Mouse (Mus musculus) erythroblast, embryonic 14.5 days (primary cell): Measurements from ENCODE around the gene Upf1. TPM values are rescaled to one million over a fixed set of nuclear protein-coding genes. Genes with fewer than 3 reads are reported as not detected.

Experiments used
- H3K27me3 ChIP-seq: 2 replicates; pipeline ENCODE4 v1.6.1; 2012; ENCODE audit warnings: inconsistent platforms; ENCODE audit not compliant: control insufficient read depth
- H3K36me3 ChIP-seq: 2 replicates; pipeline ENCODE4 v1.6.1; 2012; ENCODE audit warnings: mild to moderate bottlenecking, inconsistent platforms; ENCODE audit not compliant: control insufficient read depth
- H3K4me1 ChIP-seq: 2 replicates; pipeline ENCODE4 v1.6.1; 2012; ENCODE audit warnings: inconsistent platforms; ENCODE audit not compliant: control insufficient read depth
- H3K4me3 ChIP-seq: replicated peaks from 2 replicates; pipeline ENCODE3; 2012; ENCODE audit warnings: moderate library complexity, mild to moderate bottlenecking, inconsistent platforms
- H3K9me3 ChIP-seq: 2 replicates; pipeline ENCODE4 v1.6.1; 2012; ENCODE audit warnings: low read length, inconsistent platforms, mixed read lengths; ENCODE audit not compliant: control insufficient read depth
- GATA1 ChIP-seq: IDR thresholded peaks from 2 replicates; pipeline ENCODE4 v1.6.1; 2012; ENCODE audit warnings: low read length, inconsistent platforms, mixed read lengths
- TAL1 ChIP-seq: IDR thresholded peaks from 3 replicates; pipeline ENCODE4 v1.6.1; 2012; ENCODE audit warnings: low read length, inconsistent platforms, mixed read lengths
- polyA plus RNA-seq: library from polyadenylated mRNA; stranded (reverse); fragments of >175 nt; gene quantifications from 2 replicates; pipeline ENCODE4 v1.2.3, GENCODE M21; 2012

Gene Upf1
- polyA plus RNA-seq, 1 experiment, result 18.9 TPM

DNA sequence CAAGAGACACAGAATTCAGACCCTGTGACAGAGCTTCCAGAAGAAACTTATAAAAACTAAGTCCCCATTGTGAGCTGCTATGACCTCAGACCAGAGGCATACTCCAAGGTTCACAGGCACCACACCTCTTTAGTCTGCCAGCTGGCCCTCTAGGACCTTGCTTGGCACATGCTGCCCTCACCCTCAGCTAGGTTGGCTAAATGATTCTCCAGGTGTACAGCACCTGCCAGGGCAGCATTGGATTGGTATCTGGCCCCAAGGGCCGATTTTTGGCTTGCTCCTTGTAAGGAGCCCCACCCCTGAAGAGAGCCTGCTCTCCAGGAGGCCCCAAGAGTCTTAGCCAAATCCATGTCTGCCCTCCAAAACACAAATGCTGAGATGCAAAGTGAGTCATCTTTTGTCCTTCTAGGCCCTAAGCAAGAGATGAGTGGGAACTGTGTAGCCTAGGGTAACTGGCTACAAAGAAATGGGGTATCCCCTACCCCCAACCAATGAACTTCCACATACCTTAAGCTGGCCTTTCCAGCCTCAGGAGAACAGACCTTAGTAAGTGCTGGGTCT is 5.1 kb downstream of the Upf1 start:
- H3K9me3 ChIP-seq, result no peaks in the 10 kb centered on the region
- H3K27me3 ChIP-seq, result no peaks in the 10 kb centered on the region
- TF ChIP-seq TAL1 (no peak), GATA1 (no peak)
- peaks cover 84% of the 10 kb centered on the region for H3K4me1 ChIP-seq
- H3K36me3 ChIP-seq, result peaks cover 91% of the 10 kb centered on the region
- peak overlapping the region; percentile 28 for H3K4me3 ChIP-seq

DNA sequence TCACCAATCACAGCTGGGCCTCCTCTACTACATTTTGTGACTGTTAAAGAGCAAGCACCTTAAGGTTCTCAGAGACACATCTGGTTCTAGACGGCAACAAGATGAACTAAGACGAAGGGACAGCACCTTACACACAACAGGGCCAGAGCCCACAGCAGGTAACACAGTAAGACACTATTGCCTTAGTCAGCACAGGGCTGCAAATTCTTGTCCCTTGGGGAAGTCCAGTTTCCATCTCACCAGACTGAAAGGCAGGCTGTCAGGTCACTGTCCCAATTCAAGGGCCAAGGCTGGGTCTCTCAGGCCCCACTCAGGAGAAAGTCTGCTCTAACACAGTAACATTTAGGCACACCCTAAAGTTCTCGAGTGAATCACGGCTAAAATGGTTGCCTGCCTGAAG is 5.6 kb downstream of the Upf1 start:
- Histone ChIP-seq H3K4me1 (peaks cover 84% of the 10 kb centered on the region), H3K4me3 (no peak overlapping the region), H3K9me3 (no peaks in the 10 kb centered on the region), H3K36me3 (peaks cover 96% of the 10 kb centered on the region), H3K27me3 (no peaks in the 10 kb centered on the region)
- TF ChIP-seq GATA1 (no peak), TAL1 (no peak)

DNA sequence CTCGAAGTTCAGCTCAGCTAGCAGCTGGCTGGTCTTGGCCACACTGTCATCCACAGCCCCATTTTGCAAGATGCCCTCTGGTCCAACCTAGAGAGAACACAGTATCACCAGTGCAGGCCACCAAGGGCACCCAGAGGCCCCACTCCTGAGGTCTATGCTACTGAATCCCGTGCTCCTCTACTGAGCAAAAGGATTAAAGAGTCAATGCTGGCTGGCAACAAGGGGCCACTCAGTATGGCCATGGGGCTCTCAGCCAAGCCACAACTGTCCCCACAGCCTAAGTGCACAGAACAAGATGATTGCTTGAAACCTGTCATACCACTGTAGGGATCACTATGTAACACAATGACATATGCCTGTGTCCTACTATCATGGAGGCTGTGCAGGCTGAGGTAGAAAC is 8.8 kb downstream of the Upf1 start:
- TF ChIP-seq GATA1 (no peak), TAL1 (no peak)
- Histone ChIP-seq H3K4me3 (no peak overlapping the region), H3K36me3 (peaks cover 98% of the 10 kb centered on the region)

DNA sequence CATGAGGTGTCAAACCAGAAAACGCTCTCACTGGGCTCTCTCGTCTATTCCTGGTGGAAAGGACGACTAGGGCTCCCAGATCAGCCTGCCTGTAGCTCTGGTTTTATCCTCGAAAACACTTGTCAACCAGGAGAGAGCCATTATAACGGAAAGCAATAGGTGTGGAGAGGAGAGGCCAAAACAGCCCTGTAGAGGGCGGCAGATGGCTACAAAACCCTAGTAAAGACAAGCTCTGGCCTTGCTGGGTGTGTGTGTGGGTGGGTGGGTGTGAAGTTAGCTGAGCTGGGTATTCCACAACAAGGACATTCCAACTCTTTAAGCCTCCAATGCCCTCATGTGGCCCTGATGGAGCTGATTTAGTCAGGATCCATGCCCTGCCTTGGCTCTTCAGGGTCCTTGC is 9.4 kb downstream of the Upf1 start:
- peaks cover 98% of the 10 kb centered on the region for H3K36me3 ChIP-seq
- peaks cover 47% of the 10 kb centered on the region for H3K4me1 ChIP-seq
- TF ChIP-seq GATA1, result no peak
- TF ChIP-seq TAL1, result no peak
- no peaks in the 10 kb centered on the region for H3K9me3 ChIP-seq
- H3K27me3 ChIP-seq, result no peaks in the 10 kb centered on the region
- no peak overlapping the region for H3K4me3 ChIP-seq

More for the DNA sequence above, 8.8 kb downstream of the Upf1 start:
- Histone ChIP-seq H3K27me3 (no peaks in the 10 kb centered on the region), H3K4me1 (peaks cover 53% of the 10 kb centered on the region), H3K9me3 (no peaks in the 10 kb centered on the region)

DNA sequence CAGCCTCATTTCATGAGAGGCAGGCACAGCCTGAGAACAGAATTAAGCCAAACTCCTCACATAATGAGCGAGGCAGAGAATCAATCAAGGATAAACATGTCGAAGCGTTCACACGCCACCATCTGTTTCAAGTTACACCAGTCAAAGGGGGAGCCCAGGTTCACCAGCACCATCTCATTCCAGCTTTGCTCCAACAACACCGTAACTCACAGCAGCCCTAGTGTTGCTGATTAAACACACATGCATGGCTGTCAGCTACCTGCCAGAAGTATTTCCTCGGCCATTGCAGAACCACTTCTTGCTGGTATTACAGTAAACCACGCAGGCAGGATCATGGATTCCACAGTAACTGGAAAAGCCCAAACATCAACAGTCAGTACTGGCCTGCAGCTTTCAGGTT is 10.0 kb downstream of the Upf1 start:
- Histone ChIP-seq H3K36me3 (peaks cover 98% of the 10 kb centered on the region), H3K9me3 (no peaks in the 10 kb centered on the region), H3K27me3 (no peaks in the 10 kb centered on the region), H3K4me3 (no peak overlapping the region), H3K4me1 (peaks cover 41% of the 10 kb centered on the region)
- no peak for TF ChIP-seq GATA1
- no peak for TF ChIP-seq TAL1

DNA sequence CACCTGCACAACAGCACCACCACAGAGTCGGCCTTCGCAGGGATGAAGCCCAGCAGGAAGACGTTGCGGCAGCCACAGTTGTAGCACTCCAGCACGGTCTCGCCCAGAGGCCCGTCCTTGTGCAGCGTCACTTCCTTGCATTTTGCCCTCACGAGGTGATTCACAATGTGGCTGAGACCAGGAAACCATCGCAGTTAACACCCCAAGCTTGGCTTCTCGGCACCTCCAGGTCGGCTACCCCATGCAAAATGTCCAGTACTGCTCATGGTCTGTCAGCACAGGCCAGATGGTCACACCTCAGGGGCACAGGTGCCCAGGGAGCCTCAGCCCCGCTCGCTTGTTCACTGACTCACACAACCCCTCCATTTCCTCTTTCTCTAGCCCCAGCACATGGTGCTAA is 11.1 kb downstream of the Upf1 start:
- H3K27me3 ChIP-seq, result no peaks in the 10 kb centered on the region
- H3K4me1 ChIP-seq, result peaks cover 31% of the 10 kb centered on the region
- peaks cover 98% of the 10 kb centered on the region for H3K36me3 ChIP-seq
- no peak overlapping the region for H3K4me3 ChIP-seq
- no peaks in the 10 kb centered on the region for H3K9me3 ChIP-seq
- TF ChIP-seq TAL1 (no peak), GATA1 (no peak)

DNA sequence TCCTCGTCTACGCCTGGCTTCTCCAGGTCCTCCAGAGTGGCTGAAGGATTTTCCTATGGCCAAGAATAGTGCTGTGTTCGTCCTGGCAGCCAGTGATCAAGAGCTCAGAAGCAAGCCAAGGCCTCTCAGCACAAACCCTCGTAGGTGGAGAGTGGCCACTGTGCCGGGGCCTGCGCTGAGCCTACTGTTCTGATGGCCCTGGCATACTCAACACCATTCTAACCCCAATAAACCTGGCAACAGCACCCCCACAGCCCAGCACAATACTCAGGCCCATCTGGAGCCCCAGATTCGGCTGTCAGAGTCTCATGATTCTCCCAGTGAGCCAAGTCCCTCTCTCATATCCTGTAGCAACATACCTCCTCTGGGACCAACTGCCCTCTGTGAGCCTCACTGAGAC is 12.4 kb downstream of the Upf1 start:
- Histone ChIP-seq H3K9me3 (no peaks in the 10 kb centered on the region), H3K27me3 (no peaks in the 10 kb centered on the region), H3K36me3 (peaks cover 99% of the 10 kb centered on the region), H3K4me1 (peaks cover 20% of the 10 kb centered on the region), H3K4me3 (no peak overlapping the region)
- TF ChIP-seq TAL1 (no peak), GATA1 (no peak)

DNA sequence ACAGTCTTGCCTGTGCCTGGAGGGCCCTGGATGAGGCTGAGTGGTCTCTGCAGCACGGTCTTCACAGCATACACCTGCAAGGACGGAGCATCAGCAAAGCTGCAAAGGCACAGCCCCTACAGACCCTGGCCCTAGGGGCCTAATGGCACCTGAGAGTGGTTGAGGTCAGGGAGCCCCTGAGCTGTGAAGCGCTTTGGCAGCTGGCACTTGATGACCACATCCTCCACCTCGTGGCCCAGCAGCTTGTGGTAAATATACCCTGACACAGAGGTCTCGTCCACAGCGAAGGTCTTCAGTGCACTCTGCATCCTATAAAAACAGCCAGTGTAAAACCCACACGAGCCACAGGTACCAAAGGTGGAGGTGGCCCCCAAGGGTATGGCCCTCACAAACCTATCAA is 14.1 kb downstream of the Upf1 start:
- Histone ChIP-seq H3K27me3 (no peaks in the 10 kb centered on the region), H3K36me3 (peaks cover 100% of the 10 kb centered on the region), H3K4me1 (peaks cover 5% of the 10 kb centered on the region; the same call in 1 of the 2 replicates), H3K9me3 (no peaks in the 10 kb centered on the region), H3K4me3 (no peak overlapping the region)
- TF ChIP-seq TAL1 (no peak), GATA1 (no peak)

DNA sequence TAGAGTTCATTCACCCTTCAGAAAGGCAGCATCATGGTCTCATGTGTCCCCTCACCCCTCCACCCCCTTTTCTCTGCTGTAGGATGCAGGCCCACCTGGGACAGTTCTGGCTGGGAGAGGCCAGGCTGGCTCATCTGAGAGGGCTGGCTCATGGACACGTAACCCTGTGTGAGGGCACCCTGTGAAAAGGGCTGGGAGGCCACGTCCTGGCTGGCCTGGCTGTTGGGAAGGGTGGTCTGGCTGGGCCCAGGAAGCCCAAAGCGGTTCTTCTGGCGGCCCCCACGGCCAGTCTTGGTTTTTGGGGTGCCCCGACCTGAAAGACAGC is 20.2 kb downstream of the Upf1 start:
- H3K4me1 ChIP-seq, result peaks cover 39% of the 10 kb centered on the region
- H3K9me3 ChIP-seq, result peaks cover 17% of the 10 kb centered on the region
- H3K4me3 ChIP-seq, result no peak overlapping the region
- peaks cover 8% of the 10 kb centered on the region for H3K27me3 ChIP-seq
- TF ChIP-seq TAL1, result no peak
- TF ChIP-seq GATA1, result no peak
- peaks cover 83% of the 10 kb centered on the region for H3K36me3 ChIP-seq
